Mouse (Mus musculus) urinary bladder, postnatal 36 days (tissue): ENCODE results near the gene Ddx59.
A peak's percentile ranks its signal among the peaks of the same experiment; 100 is the strongest.

ENCODE experiments used
- DNase-seq, 2 experiments: peaks; one replicate each; pipeline ENCODE4 v3.0.0; 2022; ENCODE audit warnings: low spot score in 2 of 2, mixed read lengths in 1 of 2

Gene Ddx59

GRCm38 (mm10) chr1:136414798-136415755 is at the start of gene Ddx59:
Ddx59 (plus strand) TSS chr1:136415271.
- DNase-seq: peak; percentile 98 to 99

DNA sequence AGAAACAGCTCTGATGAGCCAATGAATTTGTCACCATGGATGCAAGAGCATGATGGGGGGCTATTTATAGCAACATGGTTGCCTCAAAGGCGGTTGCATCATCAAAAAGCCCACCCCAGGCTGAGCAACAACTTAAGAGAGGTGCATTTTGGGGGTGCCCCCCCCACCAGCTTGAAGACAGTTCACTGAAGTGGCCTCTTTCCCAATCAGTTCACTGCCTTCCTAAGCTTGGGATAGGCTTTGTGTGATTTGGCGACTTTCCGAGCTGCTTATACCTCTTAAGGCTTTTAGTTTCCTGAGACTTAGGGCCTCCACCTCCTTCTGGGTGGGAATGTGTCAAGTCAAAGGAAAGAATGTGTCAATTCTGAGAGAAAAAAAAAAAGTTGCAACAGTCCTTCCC is 49.1 kb upstream of the Ddx59 start:
- DNase-seq: no peak

DNA sequence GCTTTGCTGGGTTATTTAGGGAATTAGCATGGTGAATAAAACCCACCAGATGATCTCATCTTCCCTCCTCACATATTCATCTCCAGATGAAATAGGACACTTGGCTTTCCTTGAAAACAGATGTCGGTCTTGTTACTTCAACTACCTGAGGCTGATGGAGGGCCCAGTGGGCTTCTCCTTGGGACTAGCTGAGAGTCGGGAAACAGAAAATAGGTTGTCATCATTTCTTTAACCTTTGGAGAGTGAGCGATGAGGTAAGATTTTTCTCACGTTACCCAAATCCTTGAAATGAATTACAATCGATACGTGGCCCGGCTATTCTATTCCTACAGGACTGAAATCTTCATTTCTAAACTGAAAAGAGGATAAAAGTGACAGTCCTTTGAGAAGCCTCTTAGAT is 35.8 kb upstream of the Ddx59 start:
- DNase-seq: no peak

DNA sequence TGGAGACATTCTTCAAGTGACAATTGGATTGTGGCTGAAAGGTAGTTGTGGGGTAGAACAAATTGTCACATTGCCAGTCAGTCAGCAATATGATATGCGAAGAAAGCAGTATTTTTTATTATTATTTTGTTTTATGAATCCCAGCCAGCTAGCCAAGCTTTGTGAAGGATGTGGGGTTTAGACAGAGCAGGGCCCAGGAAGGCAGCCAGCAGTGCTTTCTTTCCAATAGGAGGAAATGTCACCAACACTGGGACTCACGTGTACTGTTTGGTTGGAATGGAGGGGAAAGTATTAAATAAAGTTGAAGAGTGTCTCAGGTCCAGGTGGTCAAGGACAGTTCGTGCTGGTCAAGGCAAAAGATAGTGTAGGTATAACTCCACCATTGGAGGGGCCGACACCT is 34.9 kb upstream of the Ddx59 start:
- no peak for DNase-seq

GRCm38 (mm10) chr1:136380606-136381005 is 34.5 kb upstream of the Ddx59 start:
- DNase-seq: no peak

DNA sequence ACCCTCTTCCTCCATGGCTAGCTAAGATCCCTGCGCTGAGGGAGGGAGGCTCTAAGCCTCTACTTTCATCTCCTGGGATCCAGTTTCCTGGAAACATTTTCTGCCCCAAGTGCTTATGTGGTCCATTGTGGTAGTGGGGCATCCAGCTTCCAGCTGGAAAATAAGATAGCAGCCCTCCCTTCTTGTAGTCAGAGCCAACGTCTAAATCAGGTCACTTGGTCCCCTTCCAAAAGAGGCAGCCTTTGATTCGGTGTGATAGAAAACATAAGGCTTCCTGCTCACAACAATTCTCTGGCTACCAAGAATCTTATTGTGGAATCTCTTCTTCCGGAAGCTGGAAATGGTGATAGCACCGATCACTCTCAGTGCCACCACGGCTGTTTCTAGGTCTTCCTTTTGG is 33.9 kb upstream of the Ddx59 start:
- no peak for DNase-seq

GRCm38 (mm10) chr1:136381583-136381982 is 33.5 kb upstream of the Ddx59 start:
- no peak for DNase-seq

DNA sequence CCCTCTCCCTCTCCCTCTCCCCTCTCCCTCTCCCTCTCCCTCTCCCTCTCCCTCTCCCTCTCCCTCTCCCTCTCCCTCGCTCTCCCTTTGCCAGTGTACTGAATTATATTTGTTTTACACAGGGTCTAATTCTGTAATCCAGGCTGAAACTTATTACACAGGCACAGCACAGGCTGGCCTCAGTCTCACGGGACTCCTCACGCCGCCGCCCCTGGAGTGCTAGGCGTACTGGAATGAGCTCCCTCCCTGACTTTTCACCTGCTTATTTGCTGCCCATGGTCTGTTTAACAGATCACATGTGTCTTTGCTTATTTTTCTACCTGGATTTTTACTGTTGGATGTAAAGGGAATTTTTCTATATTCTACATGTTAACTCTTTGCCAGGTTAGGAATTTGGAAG is 28.2 kb upstream of the Ddx59 start:
- DNase-seq: no peak

DNA sequence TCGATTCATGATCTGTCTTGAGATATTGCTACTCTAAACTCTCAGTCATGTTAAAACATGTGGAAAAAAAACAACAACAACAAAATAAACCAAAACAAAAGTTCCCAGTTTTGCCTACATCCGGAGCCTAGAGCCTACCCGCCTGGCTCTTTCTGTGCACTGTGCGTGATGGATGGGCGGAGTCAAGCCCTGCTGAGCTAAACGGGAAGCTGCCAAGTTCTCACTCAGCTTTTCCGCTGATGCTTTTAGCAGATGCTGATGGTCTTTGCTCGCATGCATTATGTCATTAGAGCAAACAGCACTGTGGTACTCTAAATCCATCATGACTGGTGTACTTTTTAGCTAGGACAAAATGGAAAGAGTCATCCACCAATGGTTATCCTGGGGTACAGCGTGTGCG is 20.6 kb upstream of the Ddx59 start:
- DNase-seq: no peak

GRCm38 (mm10) chr1:136395073-136395472 is 20.0 kb upstream of the Ddx59 start:
- no peak for DNase-seq

DNA sequence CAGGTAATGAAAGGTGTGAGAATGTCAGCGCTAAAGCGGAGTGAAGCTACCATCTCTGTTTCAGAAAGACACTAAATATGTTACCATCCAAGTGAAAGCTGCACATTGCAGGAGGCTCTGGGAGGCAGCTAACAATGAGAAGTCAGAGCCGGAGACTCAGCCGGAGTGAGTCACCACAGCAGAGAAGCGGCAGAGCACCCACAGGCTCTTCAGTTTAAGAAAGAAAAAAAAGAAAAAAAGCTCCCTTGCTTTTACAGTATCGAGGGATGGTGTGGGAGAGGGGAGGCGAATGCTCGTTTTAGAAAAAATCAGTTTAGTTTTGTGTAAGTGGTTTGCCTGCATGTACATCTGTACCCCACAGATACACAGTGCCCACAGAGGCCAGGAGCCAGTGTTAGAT is 13.8 kb upstream of the Ddx59 start:
- DNase-seq: no peak

- no peak for DNase-seq
Measured at GRCm38 (mm10) chr1:136409631-136410030, 5.4 kb upstream of the Ddx59 start.

GRCm38 (mm10) chr1:136415756-136416126 is 670 bp downstream of the Ddx59 start:
- DNase-seq: no peak

- DNase-seq: no peak
Measured at GRCm38 (mm10) chr1:136418393-136418792, 3.3 kb downstream of the Ddx59 start.

DNA sequence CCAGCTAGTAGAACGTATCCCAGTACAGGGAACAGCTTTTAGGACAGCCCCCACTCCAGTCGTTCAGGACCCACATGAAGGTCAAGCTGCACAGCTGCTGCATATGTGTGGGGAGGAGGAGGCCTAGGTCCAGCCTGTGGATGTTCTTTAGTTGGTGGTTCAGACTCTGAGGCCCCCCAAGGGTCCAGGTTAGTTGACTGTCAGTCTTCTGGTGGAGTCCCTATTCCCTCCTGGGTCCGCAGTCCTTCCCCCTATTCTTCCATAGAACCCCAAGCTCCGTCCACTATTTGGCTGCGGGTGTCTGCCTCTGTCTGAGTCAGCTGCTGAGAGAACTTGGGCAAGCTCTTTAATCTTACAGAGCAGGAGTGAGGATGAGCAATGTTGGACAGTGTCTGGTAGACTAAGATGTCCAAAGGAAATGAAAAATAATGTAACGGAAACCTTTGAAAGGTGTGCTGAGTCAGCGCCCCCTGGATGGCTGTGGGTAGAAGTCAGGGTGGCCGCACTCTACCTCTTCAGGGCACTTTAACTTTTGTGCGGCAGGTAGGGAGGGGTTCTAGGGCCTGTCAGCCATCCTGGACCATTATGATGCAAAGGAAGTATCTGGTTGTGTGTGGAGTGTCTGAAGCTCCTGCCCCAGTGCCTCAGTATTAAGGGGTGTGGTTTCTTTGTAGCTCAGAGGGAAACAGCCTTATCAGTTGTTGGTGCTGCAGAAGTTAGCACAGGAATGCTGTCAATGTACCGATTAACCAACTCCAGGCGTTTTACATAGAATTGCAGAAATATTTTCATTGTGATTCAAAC is 12.3 kb downstream of the Ddx59 start:
- no peak for DNase-seq

DNA sequence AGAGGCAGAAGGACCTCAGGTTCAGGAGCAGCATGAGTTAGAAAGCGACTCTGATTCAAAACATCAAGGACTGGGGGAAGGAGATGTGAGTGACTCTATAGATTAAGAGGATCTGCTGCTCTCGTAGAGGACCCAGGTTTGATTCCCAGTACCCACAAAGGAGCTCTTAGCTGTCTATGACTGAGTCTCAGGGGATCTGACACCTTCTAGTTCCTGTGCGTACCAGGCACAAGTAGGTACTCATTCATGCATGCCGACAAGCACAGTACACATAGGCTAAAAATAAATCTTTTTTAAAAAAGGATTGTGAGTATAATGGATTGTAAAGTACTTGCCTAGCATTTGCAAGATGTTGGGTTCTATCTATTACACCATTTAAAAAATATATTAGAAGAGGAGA is 13.9 kb downstream of the Ddx59 start:
- DNase-seq: no peak

- no peak for DNase-seq
Measured at GRCm38 (mm10) chr1:136430126-136430818, 15.2 kb downstream of the Ddx59 start.

GRCm38 (mm10) chr1:136440741-136441140 is 25.7 kb downstream of the Ddx59 start:
- DNase-seq: no peak

DNA sequence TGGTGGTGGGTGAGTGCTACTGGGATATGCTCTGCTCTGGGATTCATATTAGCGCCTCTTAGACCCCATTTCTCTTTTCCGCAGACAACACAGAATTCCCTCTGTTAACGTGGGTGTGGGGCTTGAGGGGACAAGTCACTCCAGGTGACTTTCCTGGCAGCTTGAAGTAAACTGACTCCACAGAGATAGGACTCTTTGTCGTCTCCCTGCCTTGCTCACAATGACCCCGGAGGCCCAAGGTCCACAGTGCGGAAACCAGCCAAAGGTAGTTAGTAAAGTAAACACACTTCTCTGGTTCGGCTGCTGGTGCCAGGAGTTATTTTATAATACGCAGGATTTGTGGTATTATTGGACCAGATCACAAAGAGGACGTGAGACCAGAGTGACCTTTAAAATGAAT is 27.7 kb downstream of the Ddx59 start:
- no peak for DNase-seq

GRCm38 (mm10) chr1:136444555-136445255 is 29.6 kb downstream of the Ddx59 start:
- no peak for DNase-seq

DNA sequence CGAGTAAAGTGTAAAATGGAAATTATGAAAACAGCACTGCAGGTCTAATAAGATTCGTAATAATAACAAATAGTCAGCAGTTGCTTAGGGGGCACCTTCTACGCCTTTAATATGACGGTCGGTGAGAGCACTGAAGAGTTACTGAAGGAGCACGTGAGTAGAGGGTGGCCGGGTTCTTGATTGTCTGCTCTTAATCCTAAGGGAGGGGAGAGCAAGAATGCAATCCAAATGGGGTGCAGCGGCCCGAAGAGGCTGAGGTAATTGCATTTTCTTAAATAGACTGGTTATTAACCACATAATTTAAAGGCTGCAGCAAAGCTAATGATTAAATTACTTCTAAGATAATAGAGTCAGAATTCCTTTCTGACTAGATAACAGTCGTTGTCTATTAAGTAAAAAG is 31.9 kb downstream of the Ddx59 start:
- DNase-seq: no peak

DNA sequence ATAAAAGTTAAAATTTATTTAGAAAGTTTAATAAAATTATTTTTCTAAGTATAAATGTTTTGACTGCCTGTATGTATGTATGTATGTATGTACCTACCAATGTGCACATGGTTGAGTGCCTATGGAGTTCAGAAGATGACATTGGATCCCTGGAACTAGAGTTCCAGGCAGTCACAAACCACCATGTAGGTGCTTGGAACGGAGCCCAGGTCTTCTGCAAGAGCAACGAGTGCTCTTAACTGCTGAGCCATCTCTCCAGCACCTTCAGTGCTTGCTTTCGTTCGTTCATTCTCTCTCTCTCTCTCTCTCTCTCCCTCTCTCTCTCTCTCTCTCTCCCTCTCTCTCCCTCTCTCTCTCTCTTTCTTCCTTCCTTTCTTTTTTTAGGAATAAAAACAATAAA is 32.3 kb downstream of the Ddx59 start:
- DNase-seq: no peak
